Mouse (Mus musculus): ENCODE results near the gene Klrb1a.
"Not testable (repeated sequence)": the region's sequence is repeated elsewhere in the genome, so short reads cannot be mapped to it uniquely, and the experiment has no call there.

DNA sequence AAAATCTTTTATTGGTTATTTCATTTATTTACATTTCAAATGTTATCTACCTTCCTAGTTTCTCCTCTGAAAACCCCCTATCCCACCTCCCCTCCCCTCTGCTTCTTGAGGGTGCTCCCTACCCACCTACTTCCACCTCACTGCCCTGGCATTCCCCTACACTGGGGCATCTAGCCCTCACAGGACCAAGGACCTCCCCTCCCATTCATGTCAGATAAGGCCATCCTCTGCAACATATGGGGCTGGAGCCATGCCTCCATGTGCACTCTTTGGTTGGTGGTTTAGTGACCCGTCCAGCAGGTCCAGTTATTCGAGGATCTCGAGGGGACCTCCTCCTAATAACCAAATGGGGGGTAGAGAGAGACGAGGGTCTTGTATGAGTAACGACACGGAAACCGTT lies 27.5 kb upstream of the Klrb1a start:
- not testable (repeated sequence) for TF ChIP-seq CTCF (IDR thresholded peaks at IDR 0.05; ENCODE audit: low read depth); EP300 (optimal IDR thresholded peaks at IDR 0.05)

Data from stomach, postnatal 0 days (tissue).